Mouse (Mus musculus) right cerebral cortex, postnatal 10 days (tissue): Measurements from ENCODE around the gene Hoxa13.
A peak's percentile ranks its signal among the peaks of the same experiment; 100 is the strongest.

Experiments
- DNase-seq, 2 experiments: peaks; one replicate each; pipeline ENCODE4 v3.0.0; 2021; ENCODE audit warnings: low spot score in 2 of 2

The Hoxa13 gene

DNA sequence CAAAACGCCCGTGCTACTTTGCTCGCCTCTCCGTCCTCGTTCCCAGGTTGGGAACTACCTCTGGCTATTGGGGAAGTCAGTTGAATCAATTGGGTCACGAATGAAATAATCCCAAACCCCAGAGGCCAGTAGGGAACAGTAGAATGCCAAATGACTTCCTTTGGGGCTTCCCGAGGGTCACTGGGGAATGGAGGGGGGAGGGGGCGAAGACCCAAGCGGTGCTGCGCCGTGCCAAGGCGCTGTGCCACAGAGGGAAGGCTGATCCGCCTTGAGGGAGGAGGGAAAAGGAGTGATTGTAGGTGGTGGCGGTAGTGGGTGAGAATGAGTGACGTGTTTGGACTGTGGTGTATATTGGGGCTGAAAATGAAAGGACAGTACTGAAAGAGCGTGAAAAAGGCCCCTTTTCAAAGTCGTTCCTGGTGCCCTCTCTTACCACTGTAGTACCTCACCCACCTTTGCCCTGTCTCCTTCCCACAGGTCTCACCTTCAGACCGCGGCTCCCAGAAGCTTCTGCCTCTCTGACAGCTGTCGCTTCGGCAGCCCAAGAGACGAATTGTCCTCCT, 48.0 kb downstream of the Hoxa13 start:
- DNase-seq: no peak

DNA sequence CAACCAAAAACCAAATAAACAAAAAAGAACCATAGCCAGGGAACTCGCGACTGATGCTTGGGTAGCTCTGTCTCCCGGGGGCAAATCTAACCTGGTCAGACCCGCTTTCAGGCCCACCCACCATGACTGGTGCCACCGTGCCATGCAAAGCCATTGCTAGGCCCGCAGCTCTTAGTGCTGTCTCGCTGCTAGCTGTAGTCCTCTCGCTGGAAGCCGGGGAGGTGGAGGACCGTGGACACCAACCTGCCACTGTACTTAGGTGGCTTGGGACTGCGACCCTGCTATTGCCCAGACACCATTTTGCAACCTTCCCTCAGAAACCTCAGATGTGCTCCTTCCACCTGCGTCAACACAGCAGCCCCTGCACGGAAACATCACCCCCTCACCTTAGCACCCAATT, 48.7 kb downstream of the Hoxa13 start:
- no peak for DNase-seq

DNA sequence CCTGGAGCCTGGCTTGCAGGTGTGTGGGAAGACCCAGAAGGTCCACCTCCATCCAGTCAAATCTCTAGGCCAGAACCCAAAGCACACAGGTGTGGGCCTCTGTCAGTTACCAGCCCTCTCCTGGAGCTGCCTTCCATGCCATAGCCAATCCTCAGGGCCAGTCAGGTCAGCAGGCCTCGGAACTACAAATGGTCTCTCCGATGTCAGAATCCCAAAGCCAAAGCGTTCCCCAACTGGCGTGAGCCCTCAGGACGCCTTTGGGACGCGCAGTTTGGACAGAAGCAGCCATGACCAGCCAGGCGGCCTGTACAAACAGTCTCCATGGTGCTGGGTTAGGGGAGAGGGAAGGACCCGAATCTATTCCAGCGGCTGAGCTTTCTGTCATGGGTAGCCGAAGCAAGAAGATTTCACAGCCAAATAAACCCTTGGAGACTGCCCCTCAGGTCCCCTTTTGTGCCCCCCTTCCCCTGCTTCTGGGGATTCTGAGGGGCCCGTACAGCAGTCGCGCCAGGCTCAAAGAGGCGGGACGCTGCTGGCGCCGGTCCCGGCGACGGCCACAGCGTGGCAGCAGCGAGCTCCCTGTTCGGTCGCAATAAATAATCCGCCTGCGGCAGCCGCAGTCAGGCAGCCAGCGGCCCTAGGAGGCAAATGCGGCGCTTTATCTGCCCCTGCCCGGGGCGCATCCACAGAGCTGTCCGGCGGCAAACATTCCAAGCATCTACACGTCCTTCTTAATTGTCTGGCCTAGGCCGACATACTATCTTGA, 49.3 kb downstream of the Hoxa13 start:
- DNase-seq: peak in 1 of 2 experiments; percentile 67

DNA sequence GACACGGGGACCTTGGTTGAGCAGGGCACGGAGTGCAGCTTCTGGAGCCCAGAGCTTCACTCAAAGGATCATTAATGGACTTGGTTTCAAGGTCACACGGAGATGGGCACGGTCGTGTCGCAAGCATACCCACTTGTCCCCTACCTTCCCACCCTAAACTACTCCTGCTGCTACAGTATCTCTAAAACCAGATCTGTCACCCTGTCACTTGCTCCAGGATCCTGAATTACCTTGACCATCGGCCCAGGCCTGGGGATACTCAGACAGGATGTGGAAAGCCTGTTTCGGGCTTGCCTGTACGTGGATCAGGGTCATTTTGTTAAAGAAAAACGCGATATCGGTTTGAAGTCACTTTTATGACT, 51.0 kb downstream of the Hoxa13 start:
- no peak for DNase-seq

DNA sequence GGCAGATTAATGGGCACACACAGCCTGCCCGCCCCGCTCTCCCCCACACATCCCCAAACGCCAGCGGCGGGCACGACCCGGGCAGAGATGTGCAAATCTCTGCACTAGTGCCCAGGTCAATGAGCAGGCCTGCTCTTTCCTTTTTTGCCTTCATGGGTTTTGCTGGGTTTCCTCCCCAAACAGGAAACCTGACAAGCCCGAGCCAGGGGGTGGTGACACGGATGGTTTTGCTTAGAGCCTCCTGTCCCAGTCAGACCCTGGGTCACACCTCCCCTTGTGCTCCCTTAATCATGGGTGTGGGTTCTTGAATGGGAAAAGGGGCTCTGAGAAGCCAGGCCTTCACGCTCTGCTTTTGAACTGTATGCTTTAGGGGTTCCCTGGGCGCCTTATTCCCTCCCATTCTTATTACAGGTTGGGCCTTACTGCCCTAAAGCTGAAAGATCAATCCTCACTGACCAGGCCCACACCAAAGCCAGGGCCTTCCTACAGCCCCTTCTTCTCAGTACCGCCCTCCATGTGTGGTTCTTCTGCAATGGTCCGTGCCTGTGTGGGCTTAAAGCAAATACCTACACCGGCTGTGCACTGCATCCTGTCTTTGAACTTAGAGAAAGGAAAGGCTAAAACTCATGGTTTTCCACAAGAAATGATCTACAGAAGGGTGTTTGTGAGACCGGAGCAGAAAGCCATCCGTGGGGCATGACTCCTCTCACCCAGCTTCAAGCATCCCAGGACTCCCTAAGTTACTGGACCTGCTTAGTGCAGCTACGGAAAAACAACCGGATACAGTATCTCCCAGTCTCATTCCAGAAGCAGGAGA, 51.6 kb downstream of the Hoxa13 start:
- DNase-seq: no peak

DNA sequence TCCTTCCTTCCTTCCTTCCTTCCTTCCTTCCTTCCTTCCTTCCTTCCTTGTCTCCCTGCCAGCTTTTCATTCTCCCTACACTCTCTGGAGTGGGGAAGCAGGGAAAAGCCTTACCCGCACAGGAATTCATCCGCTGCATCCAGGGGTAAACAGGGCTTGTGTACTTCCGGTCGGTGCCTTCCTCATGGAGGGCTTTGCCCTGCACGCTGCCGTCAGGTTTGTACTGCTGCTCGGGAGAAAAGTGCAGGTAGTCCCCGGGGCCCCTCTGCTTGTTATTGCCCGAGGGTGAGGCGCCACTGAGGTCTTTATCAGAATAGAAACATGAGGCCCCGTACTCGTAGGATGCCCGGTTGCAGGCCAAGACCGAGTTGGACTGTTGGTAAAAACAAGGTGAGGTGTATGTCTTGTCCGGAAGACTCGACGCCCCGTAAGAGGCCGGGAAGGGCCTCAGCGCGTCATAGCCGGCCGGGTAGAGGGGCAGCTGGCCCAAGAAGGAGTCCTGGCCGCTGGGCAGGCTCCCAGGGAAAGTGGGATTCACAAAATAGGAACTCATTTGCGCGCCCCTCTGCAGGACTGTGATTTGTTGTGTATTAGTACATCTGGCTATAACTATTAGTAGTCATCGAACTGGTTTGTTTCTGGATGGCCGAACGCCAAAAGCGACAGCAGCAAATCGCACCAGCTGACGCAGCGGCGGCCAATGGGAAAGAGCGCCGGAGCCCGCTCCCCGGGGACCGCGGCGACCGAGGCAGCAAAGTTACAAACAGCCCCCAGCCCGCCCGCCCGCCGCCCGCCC, 52.4 kb downstream of the Hoxa13 start, which contains the start of gene Hoxa6:
Gene Hoxa6, minus strand, starts transcription at position 651 of the 796 bp plus-strand sequence.
- DNase-seq: no peak
